Mouse (Mus musculus) liver, postnatal 0 days (tissue): ENCODE data around the gene Mrpl17.

Source experiments
- CTCF ChIP-seq: sonication (generic); IDR thresholded peaks from 2 replicates; pipeline ENCODE4 v1.5.1; 2016; ENCODE audit warnings: antibody characterized with exemption, low read depth
- EP300 ChIP-seq: IDR thresholded peaks from 2 replicates; pipeline ENCODE4 v1.6.1; 2016; ENCODE audit warnings: antibody characterized with exemption, low read depth, mild to moderate bottlenecking

DNA sequence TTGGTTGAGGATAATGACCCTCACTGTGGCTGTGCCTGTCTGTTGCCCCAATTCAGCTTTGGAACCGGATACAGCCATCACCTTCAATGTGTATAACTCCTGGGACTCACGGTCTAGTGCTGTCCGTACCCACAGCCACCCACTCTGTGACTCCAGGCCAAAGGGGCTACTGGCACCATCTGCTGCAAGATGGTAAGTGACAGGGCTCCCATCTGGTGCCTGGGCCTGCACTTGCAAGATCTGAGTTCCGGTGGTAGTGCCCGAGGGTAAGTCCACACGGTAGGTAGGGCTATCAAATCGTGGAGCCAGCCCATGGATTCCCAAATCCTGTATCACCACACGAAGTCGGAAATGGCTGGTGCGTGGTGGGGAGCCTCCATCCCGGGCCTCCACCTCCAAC, 46.6 kb downstream of the Mrpl17 start:
- TF ChIP-seq CTCF (no peak), EP300 (no peak)
